Mouse (Mus musculus) cerebellum, adult (tissue): ENCODE measurements around the gene Syne2.
"Not testable (repeated sequence)": the region's sequence is repeated elsewhere in the genome, so short reads cannot be mapped to it uniquely, and the experiment has no call there.

ENCODE experiments used
- ATAC-seq: cut with Nextera tagmentation; 2 replicates; pipeline ENCODE4 v1.9.2; 2017; ENCODE audit warnings: mild to moderate bottlenecking, moderate library complexity, mixed read lengths; ENCODE audit not compliant: insufficient number of reproducible peaks, low FRiP score, low TSS enrichment

Gene Syne2

GRCm38 (mm10) chr12:76087025-76087424, 269.1 kb downstream of the Syne2 start:
- ATAC-seq: no peak

- ATAC-seq: no peak
Observed at GRCm38 (mm10) chr12:76092789-76093466, 275.0 kb downstream of the Syne2 start.

GRCm38 (mm10) chr12:76093613-76094588, 276.0 kb downstream of the Syne2 start:
- no peak for ATAC-seq

GRCm38 (mm10) chr12:76095117-76096035, 277.4 kb downstream of the Syne2 start:
- ATAC-seq: no peak

GRCm38 (mm10) chr12:76102621-76103020, 284.7 kb downstream of the Syne2 start:
- peak; percentile 73; the same call in 1 of the 2 replicates for ATAC-seq

- ATAC-seq: no peak
Observed at GRCm38 (mm10) chr12:76104596-76105351, 286.8 kb downstream of the Syne2 start.

GRCm38 (mm10) chr12:76109646-76110405, 291.9 kb downstream of the Syne2 start:
- ATAC-seq: peak; percentile 91

- ATAC-seq: no peak
Observed at GRCm38 (mm10) chr12:76111046-76111445, 293.1 kb downstream of the Syne2 start.

GRCm38 (mm10) chr12:76116577-76116976, 298.6 kb downstream of the Syne2 start:
- no peak for ATAC-seq

- no peak for ATAC-seq
Observed at GRCm38 (mm10) chr12:76117632-76118153, 299.8 kb downstream of the Syne2 start.

GRCm38 (mm10) chr12:76123223-76123622, 305.3 kb downstream of the Syne2 start:
- ATAC-seq: no peak

- no peak for ATAC-seq
Observed at GRCm38 (mm10) chr12:76128306-76128705, 310.4 kb downstream of the Syne2 start.

GRCm38 (mm10) chr12:76128831-76129230, 310.9 kb downstream of the Syne2 start:
- no peak for ATAC-seq

GRCm38 (mm10) chr12:76130281-76130680, 312.3 kb downstream of the Syne2 start:
- peak; percentile 74 for ATAC-seq

- no peak for ATAC-seq
Observed at GRCm38 (mm10) chr12:76130891-76131290, 313.0 kb downstream of the Syne2 start.

GRCm38 (mm10) chr12:76132591-76132990, 314.7 kb downstream of the Syne2 start:
- no peak for ATAC-seq

GRCm38 (mm10) chr12:76133081-76133480, 315.1 kb downstream of the Syne2 start:
- not testable (repeated sequence) for ATAC-seq

GRCm38 (mm10) chr12:76136701-76137100, 318.8 kb downstream of the Syne2 start:
- no peak for ATAC-seq

GRCm38 (mm10) chr12:76152389-76152788, 334.5 kb downstream of the Syne2 start:
- ATAC-seq: not testable (repeated sequence)
